Mouse (Mus musculus) spleen, embryonic (tissue): ENCODE results near the gene 2900011O08Rik.

Experiments
- CTCF ChIA-PET: fragments of 350-600 bp; sonication (Branson Sonifier 250); formaldehyde crosslinking; loops from one replicate; lab custom pipeline; 2022; lab: Charles Lee

2900011O08Rik gene

GRCm38 (mm10) chr16:14135014-14135413 is 148.6 kb downstream of the 2900011O08Rik start:
- CTCF ChIA-PET: no interaction called here

- CTCF ChIA-PET: no interaction called here
These were observed 151.7 kb downstream of the 2900011O08Rik start for GRCm38 (mm10) chr16:14137976-14138561.

- CTCF ChIA-PET: no interaction called here
These were observed 152.7 kb downstream of the 2900011O08Rik start for GRCm38 (mm10) chr16:14139106-14139505.

- CTCF ChIA-PET: no interaction called here
These were observed 156.9 kb downstream of the 2900011O08Rik start for GRCm38 (mm10) chr16:14143298-14143697.

- CTCF ChIA-PET: no interaction called here
These were observed 161.3 kb downstream of the 2900011O08Rik start for GRCm38 (mm10) chr16:14147712-14148111.
